Mouse (Mus musculus) midbrain, embryonic 13.5 days (tissue): Measurements from ENCODE around the gene Olfr156. TPM values are rescaled to one million over a fixed set of nuclear protein-coding genes. Genes with fewer than 3 reads are reported as not detected.

Experiments
- ATAC-seq: fragments of 200-750 bp; cut with Nextera tagmentation; 2 replicates; pipeline ENCODE4 v1.8.0; 2017; ENCODE audit warnings: mild to moderate bottlenecking, moderate TSS enrichment, moderate library complexity
- H3K27ac ChIP-seq: fragments of 300-500 bp; sonication (generic); 2 replicates; pipeline ENCODE4 v1.5.1; 2015; ENCODE audit warnings: inconsistent platforms, mild to moderate bottlenecking, moderate library complexity
- H3K27me3 ChIP-seq: fragments of 300-500 bp; sonication (generic); 2 replicates; pipeline ENCODE4 v1.6.1; 2015; ENCODE audit warnings: mild to moderate bottlenecking, inconsistent platforms
- H3K36me3 ChIP-seq: fragments of 300-500 bp; sonication (generic); 2 replicates; pipeline ENCODE4 v1.6.1; 2015; ENCODE audit warnings: mild to moderate bottlenecking, inconsistent platforms
- H3K4me1 ChIP-seq: fragments of 300-500 bp; sonication (generic); replicated peaks from 2 replicates; pipeline ENCODE4 v1.6.1; 2015; ENCODE audit warnings: inconsistent platforms
- H3K4me2 ChIP-seq: fragments of 300-500 bp; sonication (generic); replicated peaks from 2 replicates; pipeline ENCODE4 v1.6.1; 2015; ENCODE audit warnings: moderate library complexity, mild to moderate bottlenecking, inconsistent platforms
- H3K4me3 ChIP-seq: fragments of 300-500 bp; sonication (generic); replicated peaks from 2 replicates; pipeline ENCODE4 v1.5.1; 2015; ENCODE audit warnings: mild to moderate bottlenecking, inconsistent platforms
- H3K9ac ChIP-seq: fragments of 300-500 bp; sonication (generic); replicated peaks from 2 replicates; pipeline ENCODE4 v1.6.1; 2015; ENCODE audit warnings: mild to moderate bottlenecking, inconsistent platforms
- H3K9me3 ChIP-seq: fragments of 300-500 bp; sonication (generic); 2 replicates; pipeline ENCODE4 v1.6.1; 2016; ENCODE audit warnings: mild to moderate bottlenecking, inconsistent platforms
- WGBS: fragments of 180-500 bp; shearing (Covaris S2); methylation state at CpG from one replicate; pipeline ENCODE4 v1.1.7; 2015; 5-methylcytosine and 5-hydroxymethylcytosine counted together
- polyA plus RNA-seq: library from polyadenylated mRNA; unstranded; fragments of >200 nt; fragmentation: Nextera tagmentation; extraction: Ambion mirVana; gene quantifications from 2 replicates; pipeline ENCODE4 v1.2.1, GENCODE M21; 2015

Gene Olfr156
- not detected in 2 replicates for polyA plus RNA-seq

DNA sequence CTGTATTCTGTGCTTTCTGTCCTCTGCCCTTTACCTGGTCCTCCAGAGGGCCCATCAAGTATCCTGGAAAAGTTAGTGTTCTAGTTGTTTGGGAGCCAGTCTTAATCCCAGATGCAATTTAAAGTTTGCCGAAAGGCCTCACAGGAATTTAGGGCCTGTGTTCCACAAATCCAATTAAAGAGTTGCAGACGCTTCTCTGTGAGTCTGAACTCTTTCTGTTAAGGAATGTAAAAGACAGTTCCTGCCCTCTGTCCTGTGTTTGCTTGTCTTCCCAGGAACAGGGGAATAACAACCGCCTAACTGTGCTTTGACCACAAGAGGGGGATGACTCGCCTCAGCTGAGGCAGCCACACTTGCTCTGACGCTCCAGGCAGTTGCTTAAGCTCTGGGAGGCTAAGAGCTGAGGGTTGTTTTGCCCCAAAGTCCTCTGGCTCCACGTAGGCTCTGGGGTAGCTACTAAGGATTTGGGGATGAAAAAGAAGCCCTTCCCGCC is at the start of gene Olfr156:
TSS of gene Olfr156 (minus strand) at position 51 of the 493 bp plus-strand sequence.
- no peaks in the 10 kb centered on the region for H3K4me1 ChIP-seq
- WGBS, result 13% methylated on average over 7 of the region's 7 CpGs
- ATAC-seq, result no peak
- 0 out of 2 replicates have a peak, but pooled peaks cover 3% of the 10 kb centered on the region for H3K27me3 ChIP-seq
- no peak within 1 kb of the TSS for H3K9ac ChIP-seq
- H3K27ac ChIP-seq, result no peak within 1 kb of the TSS
- no peak within 1 kb of the TSS for H3K4me2 ChIP-seq
- no peak within 1 kb of the TSS for H3K4me3 ChIP-seq
- H3K36me3 ChIP-seq, result no peaks in the 10 kb centered on the region
- no peaks in the 10 kb centered on the region for H3K9me3 ChIP-seq

- Histone ChIP-seq H3K36me3 (no peaks in the 10 kb centered on the region), H3K4me1 (peaks cover 4% of the 10 kb centered on the region), H3K4me3 (no peak overlapping the region), H3K27me3 (no peaks in the 10 kb centered on the region), H3K9ac (no peak overlapping the region), H3K27ac (no peak overlapping the region), H3K9me3 (peaks cover 8% of the 10 kb centered on the region; the same call in 1 of the 2 replicates), H3K4me2 (no peak overlapping the region)
- no peak for ATAC-seq
- 90% methylated on average over 10 of the region's 10 CpGs for WGBS
These were observed 46.1 kb upstream of the Olfr156 start for GRCm38 (mm10) chr4:43869821-43870220.

- WGBS, result 71% methylated on average over 4 of the region's 4 CpGs
- Histone ChIP-seq H3K27ac (no peak overlapping the region), H3K27me3 (0 out of 2 replicates have a peak, but pooled peaks cover 3% of the 10 kb centered on the region), H3K9me3 (no peaks in the 10 kb centered on the region), H3K36me3 (no peaks in the 10 kb centered on the region), H3K9ac (no peak overlapping the region), H3K4me2 (no peak overlapping the region), H3K4me1 (no peaks in the 10 kb centered on the region), H3K4me3 (no peak overlapping the region)
- no peak for ATAC-seq
These were observed 39.6 kb upstream of the Olfr156 start for GRCm38 (mm10) chr4:43863298-43863697.

- Histone ChIP-seq H3K27me3 (0 out of 2 replicates have a peak, but pooled peaks cover 3% of the 10 kb centered on the region), H3K9me3 (no peaks in the 10 kb centered on the region), H3K4me2 (no peak overlapping the region), H3K36me3 (no peaks in the 10 kb centered on the region), H3K4me3 (no peak overlapping the region), H3K9ac (no peak overlapping the region), H3K27ac (no peak overlapping the region), H3K4me1 (no peaks in the 10 kb centered on the region)
- 16% methylated on average over 14 of the region's 14 CpGs for WGBS
- ATAC-seq, result peak; percentile 63; the same call in 1 of the 2 replicates
These were observed 37.2 kb upstream of the Olfr156 start for GRCm38 (mm10) chr4:43860744-43861519.

DNA sequence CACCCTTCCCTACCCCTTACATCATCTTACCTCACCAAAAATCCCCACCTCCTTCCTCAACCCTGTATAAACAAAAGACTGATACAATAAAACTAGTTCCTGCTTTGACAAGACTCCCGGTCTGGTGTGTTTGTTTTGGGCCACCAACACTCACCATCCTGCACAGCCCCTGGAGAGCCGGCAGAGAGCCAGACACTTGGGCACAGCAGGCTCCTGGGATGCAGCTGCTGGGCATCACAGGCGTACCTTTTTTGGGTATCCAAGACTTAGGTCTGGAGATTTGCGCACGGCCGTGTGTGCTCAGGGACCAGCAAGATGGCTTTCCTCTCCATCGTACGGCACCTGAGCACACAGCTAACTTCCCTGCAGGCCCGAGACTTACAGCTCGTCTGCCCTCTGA is 36.2 kb upstream of the Olfr156 start:
- ATAC-seq, result no peak
- Histone ChIP-seq H3K4me2 (no peak overlapping the region), H3K27ac (no peak overlapping the region), H3K27me3 (0 out of 2 replicates have a peak, but pooled peaks cover 3% of the 10 kb centered on the region), H3K36me3 (no peaks in the 10 kb centered on the region), H3K9ac (no peak overlapping the region), H3K4me3 (no peak overlapping the region), H3K9me3 (no peaks in the 10 kb centered on the region), H3K4me1 (no peaks in the 10 kb centered on the region)
- 84% methylated on average over 10 of the region's 10 CpGs for WGBS

DNA sequence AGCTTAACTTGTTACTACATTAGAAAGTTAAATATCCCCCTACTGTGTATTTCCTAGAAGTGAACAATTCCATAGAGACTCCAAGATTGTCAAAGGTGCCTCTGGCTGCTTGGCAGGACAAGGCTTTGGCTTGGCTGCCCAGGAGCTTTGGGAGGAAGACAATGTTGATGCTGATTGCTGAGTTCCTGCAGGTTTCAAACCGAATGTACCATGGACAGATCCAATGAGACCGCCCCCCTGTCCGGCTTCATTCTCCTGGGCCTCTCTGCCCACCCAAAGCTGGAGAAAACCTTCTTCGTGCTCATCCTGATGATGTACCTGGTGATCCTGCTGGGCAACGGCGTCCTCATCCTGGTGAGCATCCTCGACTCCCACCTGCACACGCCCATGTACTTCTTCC is 30.4 kb upstream of the Olfr156 start:
- WGBS, result 79% methylated on average over 8 of the region's 8 CpGs
- Histone ChIP-seq H3K4me1 (no peaks in the 10 kb centered on the region), H3K4me2 (no peak overlapping the region), H3K9ac (no peak overlapping the region), H3K9me3 (no peaks in the 10 kb centered on the region), H3K27me3 (no peaks in the 10 kb centered on the region), H3K27ac (no peak overlapping the region), H3K36me3 (no peaks in the 10 kb centered on the region), H3K4me3 (no peak overlapping the region)
- ATAC-seq, result no peak

DNA sequence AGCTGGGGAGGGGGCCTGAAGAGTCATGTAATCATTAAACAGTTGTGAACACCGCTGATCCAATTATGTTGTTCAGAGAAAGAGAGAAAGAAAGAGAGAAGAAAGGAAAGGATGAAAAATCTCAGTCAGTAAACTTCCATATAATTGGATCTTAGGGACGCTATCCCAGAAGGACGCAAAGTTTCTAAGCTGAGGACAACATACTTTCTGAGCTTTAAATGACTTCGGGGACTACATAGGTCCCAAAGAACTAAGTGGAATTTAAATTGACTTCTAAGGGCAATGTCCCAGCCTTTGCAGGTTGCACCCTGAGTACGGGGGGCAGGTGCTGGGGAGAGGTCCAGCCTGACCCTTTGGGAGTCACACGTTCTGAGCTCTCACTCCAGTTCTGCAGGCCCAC is 27.6 kb upstream of the Olfr156 start, which contains the start of gene Olfr155:
TSS of gene Olfr155 (plus strand) at position 301 of the 400 bp plus-strand sequence.
- Histone ChIP-seq H3K4me2 (no peak within 1 kb of the TSS), H3K36me3 (no peaks in the 10 kb centered on the region), H3K4me1 (0 out of 2 replicates have a peak, but pooled peaks cover 5% of the 10 kb centered on the region), H3K27ac (no peak within 1 kb of the TSS), H3K4me3 (no peak within 1 kb of the TSS), H3K27me3 (no peaks in the 10 kb centered on the region), H3K9ac (no peak within 1 kb of the TSS), H3K9me3 (no peaks in the 10 kb centered on the region)
- WGBS, result 82% methylated on average over 6 of the region's 6 CpGs
- no peak for ATAC-seq

GRCm38 (mm10) chr4:43840101-43840500 is 16.4 kb upstream of the Olfr156 start, which contains the start of gene Olfr157:
Gene Olfr157 (minus strand): TSS chr4:43840201.
- H3K27me3 ChIP-seq, result no peaks in the 10 kb centered on the region
- WGBS, result 68% methylated on average over 1 of the region's 1 CpGs
- no peaks in the 10 kb centered on the region for H3K36me3 ChIP-seq
- H3K9ac ChIP-seq, result no peak within 1 kb of the TSS
- 0 out of 2 replicates have a peak, but pooled peaks cover 3% of the 10 kb centered on the region for H3K9me3 ChIP-seq
- H3K4me1 ChIP-seq, result no peaks in the 10 kb centered on the region
- ATAC-seq, result no peak
- H3K4me2 ChIP-seq, result no peak within 1 kb of the TSS
- no peak within 1 kb of the TSS for H3K4me3 ChIP-seq
- H3K27ac ChIP-seq, result no peak within 1 kb of the TSS

DNA sequence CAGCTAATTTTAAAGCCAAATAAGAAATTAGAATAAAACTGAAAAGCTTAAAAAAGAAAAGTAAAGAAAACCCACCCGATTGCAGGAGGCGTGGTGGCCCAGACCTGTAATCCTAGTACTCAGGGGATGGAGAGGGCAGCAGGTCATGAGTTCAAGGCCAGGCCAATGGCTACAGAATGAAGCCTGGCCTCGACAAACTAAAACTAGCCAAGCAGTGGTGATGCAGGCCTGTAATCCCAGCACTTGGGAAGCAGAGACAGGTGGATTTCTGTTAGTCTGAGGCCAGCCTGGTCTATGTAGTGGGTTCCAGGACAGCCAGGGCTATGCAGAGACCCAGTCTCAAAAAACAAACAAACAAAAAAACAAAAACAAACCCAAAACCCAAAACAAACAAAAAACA is 14.6 kb upstream of the Olfr156 start:
- no peak overlapping the region for H3K27ac ChIP-seq
- H3K9ac ChIP-seq, result no peak overlapping the region
- H3K4me2 ChIP-seq, result no peak overlapping the region
- 0 out of 2 replicates have a peak, but pooled peaks cover 3% of the 10 kb centered on the region for H3K9me3 ChIP-seq
- H3K36me3 ChIP-seq, result no peaks in the 10 kb centered on the region
- no peaks in the 10 kb centered on the region for H3K4me1 ChIP-seq
- 68% methylated on average over 3 of the region's 3 CpGs for WGBS
- H3K27me3 ChIP-seq, result no peaks in the 10 kb centered on the region
- ATAC-seq, result no peak
- H3K4me3 ChIP-seq, result no peak overlapping the region

- Histone ChIP-seq H3K4me3 (no peak overlapping the region), H3K4me2 (no peak overlapping the region), H3K9me3 (no peaks in the 10 kb centered on the region), H3K4me1 (no peaks in the 10 kb centered on the region), H3K9ac (no peak overlapping the region), H3K36me3 (no peaks in the 10 kb centered on the region), H3K27me3 (no peaks in the 10 kb centered on the region), H3K27ac (no peak overlapping the region)
- ATAC-seq, result no peak
- WGBS, result 67% methylated on average over 4 of the region's 4 CpGs
These were observed 11.1 kb upstream of the Olfr156 start for GRCm38 (mm10) chr4:43834749-43835148.

- Histone ChIP-seq H3K9me3 (no peaks in the 10 kb centered on the region), H3K4me1 (no peaks in the 10 kb centered on the region), H3K4me3 (no peak overlapping the region), H3K36me3 (no peaks in the 10 kb centered on the region), H3K27ac (no peak overlapping the region), H3K9ac (no peak overlapping the region), H3K4me2 (no peak overlapping the region), H3K27me3 (no peaks in the 10 kb centered on the region)
- no peak for ATAC-seq
- WGBS, result 65% methylated on average over 5 of the region's 5 CpGs
These were observed 10.1 kb upstream of the Olfr156 start for GRCm38 (mm10) chr4:43833752-43834151.

- 77% methylated on average over 5 of the region's 5 CpGs for WGBS
- ATAC-seq, result no peak
- H3K9me3 ChIP-seq, result no peaks in the 10 kb centered on the region
- H3K27me3 ChIP-seq, result 0 out of 2 replicates have a peak, but pooled peaks cover 3% of the 10 kb centered on the region
- no peak overlapping the region for H3K9ac ChIP-seq
- no peaks in the 10 kb centered on the region for H3K36me3 ChIP-seq
- no peak overlapping the region for H3K4me2 ChIP-seq
- no peak overlapping the region for H3K4me3 ChIP-seq
- no peaks in the 10 kb centered on the region for H3K4me1 ChIP-seq
- H3K27ac ChIP-seq, result no peak overlapping the region
These were observed 8.3 kb upstream of the Olfr156 start for GRCm38 (mm10) chr4:43832031-43832430.
